Mouse (Mus musculus) CD4-positive, CD25-positive, alpha-beta regulatory T cell, adult 4 months (primary cell): ENCODE measurements around the gene Cpvl. TPM values are rescaled to one million over a fixed set of nuclear protein-coding genes. Genes with fewer than 3 reads are reported as not detected.

Experiments
- ATAC-seq: one replicate; pipeline ENCODE4 v1.8.0; 2017
- polyA plus RNA-seq, 2 experiments: library from polyadenylated mRNA; unstranded; fragments of 100-300 nt; shearing (Covaris generic); gene quantifications; one replicate each; pipeline ENCODE4 v1.2.1; 2017

The Cpvl gene
- polyA plus RNA-seq, 2 experiments from 2014 or later: not detected

DNA sequence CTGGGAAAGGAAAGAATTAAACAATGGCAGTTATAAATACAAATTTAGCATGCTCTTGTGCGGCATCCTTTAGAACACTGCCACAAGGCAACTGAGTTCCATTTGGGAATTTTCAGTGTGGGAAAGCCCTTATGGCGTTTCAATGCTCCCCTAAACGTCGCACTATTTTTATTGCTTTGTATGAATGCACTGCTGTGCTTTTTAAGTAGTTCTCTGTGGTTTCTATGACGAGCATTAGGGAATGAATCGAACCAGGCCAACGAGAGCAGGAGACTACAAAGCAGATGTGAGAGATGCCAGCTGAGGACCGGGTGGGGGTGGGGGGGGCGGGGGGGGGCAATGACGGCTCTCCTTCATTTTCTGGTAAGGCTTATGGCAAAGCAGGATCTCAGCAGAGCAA, 96.8 kb downstream of the Cpvl start:
- ATAC-seq: no peak

DNA sequence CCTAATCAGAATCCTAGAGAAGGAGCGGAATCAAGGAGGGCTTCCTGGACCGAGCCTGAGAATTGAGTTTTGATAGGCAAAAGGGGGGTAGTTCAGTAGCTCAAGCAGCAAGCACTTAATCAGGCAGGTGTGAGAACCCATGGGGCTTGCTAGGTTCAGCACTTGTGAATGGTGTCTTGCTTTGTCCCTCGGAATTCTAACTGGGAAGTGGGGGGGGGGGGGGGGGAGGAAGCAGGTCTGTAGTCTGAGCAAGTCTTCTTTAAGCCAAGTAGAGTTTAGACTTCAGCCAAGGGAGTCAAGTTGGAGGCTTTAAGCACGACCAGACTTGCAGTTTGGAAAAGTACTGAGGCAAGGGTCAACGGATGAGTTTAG, 97.2 kb downstream of the Cpvl start:
- ATAC-seq: no peak

DNA sequence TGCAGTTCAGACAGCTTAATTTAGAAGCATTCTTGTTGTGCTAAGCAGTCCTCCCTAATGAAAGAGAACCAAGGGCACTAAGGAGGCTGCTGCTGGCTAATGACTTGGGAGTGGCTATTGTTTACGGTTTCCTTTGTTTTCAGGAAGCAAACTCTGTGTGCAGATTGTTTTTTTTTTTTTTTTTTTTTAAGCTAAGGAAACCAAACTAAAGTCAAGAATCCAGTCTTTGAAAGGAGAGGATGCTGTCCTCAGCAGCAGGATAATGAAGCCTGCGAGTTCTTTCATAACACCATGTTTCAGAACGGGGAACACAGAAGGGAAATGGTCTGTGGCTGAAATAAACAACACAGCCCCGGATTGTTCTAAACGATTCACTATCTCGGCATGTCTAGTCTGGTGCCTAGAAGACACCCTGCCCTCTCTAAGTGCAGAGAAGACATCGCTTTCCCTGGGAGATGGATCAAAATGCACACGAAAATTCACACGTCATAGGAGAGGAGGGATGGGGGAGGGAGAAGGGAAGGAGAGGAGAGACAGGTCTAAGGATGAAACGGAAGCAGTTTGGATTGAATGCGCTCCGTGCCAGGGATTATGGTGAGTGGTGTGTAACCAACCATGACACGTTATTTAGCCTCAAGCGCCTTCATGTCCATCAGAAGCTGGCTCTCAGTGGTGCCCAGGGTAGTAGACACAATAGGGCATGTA, 97.8 kb downstream of the Cpvl start:
- no peak for ATAC-seq

DNA sequence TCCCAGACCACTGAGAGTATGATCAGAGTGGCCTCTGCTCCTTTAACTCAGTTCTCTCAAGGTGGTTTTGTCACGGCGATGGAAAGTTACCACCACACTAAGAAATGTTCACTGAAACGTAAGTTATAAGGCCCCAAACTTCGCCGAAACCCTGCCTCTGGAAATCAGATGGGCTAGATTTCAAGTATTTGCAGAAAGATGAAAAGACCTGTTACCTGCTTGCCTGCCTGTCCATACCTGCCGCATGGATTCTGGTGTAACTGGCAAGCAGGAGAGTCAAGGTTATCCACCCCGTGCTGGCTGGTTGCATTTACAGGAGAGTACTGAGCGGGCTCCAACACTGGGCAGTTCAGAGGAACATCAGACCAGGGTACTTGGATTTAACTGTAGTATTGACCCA, 98.9 kb downstream of the Cpvl start:
- ATAC-seq: no peak

DNA sequence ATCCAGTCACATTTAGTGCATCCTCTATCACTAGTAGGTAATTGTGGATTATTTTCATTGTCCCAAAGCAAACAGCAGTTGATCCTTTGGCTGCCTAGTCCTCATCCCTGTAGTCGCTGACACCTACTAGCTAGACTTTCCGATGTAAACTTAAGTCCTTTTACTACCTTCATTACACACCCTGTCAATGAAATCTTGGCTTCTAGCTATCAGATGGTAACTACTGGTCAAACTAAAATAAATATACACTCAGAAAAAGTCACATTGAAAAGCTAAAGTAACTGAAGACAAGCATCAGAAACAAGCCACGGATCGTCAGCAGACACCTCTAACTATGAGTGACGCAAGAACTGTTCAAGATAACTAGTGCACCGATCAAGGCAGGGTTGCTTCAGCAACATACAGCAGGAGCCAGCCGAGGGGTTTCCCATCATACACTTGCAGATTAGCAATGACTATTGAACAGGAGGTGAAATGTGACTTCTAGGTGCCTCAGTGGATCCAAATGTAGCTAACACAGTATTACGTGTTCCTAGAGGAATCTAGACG, 103.5 kb downstream of the Cpvl start:
- ATAC-seq: no peak

GRCm38 (mm10) chr6:53871903-53872302, 106.6 kb downstream of the Cpvl start:
- no peak for ATAC-seq

GRCm38 (mm10) chr6:53863011-53863410, 115.5 kb downstream of the Cpvl start:
- no peak for ATAC-seq

DNA sequence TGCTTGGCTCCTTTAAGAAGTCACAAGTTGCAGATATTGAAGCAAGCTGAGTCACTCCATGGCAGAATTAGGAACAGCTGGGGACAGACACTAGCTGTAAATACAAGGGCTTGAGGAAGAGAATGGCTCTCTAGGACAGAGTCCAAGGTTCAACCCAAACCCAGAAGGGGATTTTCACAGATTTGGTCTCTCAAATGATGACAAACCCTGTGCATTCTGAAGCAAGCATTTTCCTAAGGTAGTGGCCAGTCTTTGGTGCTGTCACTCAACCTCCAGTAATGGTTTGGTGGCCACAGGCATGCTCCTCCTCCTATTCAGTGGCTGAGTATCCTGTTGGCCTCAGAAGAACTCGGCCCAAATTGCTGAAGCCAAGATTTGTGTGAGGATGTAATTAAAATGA, 119.4 kb downstream of the Cpvl start:
- ATAC-seq: no peak

DNA sequence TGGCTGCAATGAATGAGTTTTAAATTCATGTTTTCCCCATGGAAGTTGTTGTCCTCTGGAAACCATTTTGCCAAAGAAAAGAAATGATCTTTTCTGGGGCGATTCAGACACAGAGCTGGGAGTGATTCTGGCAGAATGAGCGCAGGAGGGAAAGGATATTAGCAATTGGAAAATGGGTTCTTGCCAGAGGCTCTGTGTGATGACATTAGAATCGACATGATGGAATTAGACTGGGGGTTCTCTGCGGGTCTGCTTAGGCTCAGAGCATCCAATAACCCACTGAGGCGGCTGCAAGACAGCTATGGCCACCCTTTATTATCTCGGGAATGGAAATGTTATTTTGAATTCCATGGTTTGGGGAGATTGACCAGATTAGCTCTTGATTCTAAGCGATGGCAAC, 120.6 kb downstream of the Cpvl start:
- ATAC-seq: no peak

DNA sequence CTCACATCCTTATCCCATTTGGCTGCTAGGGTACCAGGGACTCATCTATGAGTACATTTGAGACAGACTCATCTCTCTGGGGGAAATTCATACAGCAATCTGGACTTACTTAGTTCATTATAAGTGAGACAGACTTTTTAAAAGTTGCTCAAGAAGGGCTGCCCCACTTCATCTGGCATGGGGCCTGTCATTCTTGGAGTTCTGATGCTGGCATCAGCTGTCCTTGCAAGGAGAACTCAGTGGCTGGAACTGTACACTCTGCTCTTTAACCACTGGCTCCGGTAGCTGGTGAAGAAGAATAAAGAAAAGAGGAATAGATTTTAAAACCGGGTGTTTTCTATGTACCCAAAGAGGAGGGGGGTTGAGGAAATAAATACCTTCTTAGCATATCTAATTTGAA, 121.7 kb downstream of the Cpvl start:
- no peak for ATAC-seq

DNA sequence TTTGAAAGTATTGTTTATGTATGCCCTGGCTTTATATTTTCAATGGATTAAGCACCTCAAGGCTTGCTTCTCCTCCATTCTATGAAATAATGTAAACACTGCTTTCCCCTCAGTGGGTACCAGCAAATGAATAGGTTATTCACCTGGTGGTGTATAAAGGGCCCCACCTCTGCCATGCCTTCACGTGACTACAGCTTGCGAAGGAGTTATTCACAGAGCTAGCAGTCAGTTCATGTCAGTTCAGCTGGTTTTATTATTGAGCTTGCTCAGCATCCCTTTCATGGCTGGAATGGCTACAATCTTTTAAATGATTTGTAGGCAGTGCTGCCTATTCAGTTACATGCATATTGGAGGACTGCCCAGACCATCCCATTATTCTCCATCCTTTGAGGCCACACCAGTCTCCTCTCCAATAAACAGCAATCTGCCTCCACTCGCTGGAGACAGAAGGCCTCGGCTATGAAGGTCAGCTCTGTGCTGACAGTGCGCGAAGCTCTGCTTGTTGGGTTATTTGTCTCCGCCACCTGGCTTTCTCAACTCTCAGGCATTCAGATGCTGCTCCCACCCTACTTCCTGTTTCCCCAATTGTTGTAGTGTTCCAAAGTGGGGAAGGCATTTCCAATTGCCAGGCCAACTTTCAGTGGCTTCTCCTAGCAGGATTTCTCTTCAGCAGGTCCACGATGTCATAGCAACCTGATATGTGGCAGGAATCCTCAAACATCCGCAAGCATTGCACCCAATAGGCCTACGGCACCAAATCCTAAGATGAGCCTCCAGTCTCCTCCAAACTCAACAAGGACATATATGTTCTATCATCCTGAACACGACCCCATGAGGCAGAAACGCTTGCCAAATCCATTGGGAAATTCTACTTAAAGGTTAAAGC, 123.3 kb downstream of the Cpvl start:
- ATAC-seq: no peak

DNA sequence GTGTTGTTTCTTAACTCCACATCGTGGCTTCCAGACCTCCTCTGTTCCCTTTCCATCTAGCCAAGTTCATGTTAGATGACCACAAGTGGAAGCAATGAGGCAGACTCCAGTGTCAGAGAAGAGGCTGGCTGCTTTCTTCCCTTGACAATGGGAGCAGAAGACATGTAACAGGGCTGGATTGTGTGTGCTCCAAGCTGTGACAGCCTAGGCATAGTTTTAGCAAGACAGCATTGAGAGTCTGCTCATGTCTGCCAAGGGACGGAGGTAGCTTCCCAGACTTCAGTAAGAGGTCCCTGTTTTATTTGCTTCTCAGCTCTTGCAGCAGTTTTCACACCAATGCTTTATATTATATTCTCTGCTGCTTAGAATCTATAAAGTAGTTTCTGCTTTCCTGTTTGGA, 124.2 kb downstream of the Cpvl start:
- ATAC-seq: no peak

DNA sequence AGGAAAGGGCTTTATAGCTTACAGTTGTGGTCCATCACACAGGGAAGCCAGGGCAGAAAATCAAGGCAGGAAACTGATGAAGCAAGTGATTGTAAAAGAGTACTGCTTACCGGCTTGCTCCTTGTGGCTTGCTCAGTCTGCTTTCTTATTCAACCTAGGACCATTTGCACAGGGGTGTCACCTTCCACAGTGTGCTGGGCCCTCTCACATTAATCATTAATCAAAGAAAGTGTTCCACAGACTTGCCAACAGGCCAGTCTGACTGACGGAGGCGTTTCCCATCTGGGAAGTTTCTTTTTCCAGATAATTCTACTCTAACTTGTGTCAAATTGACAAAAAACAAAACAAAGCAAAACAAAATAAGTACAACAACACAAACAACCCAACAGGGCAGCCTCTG, 124.9 kb downstream of the Cpvl start:
- no peak for ATAC-seq

GRCm38 (mm10) chr6:53844626-53845025, 133.8 kb downstream of the Cpvl start:
- ATAC-seq: no peak

DNA sequence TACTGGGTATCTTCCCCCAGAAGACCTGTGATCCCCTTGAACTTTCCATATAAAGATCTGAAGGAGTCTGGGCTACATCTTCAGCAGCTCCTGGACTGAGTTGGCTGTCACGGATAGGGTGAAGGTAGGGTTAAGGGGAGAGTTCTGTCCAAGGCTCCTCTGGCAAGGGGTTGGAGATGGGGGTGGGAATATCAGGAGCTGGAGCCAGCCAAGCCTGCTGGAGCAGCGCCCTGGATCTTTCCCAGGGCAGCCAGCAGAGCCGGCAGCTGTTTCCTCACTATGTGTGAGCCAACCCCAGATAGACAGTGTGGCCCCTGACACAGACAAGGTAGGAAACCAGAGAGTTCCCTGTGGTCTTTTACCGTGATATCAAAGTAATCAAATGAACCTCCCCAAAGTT, 153.3 kb downstream of the Cpvl start:
- no peak for ATAC-seq

Other genes starting within 250 kb of the Cpvl start
- gene Tril, start 157.8 kb downstream of the Cpvl start, polyA plus RNA-seq: not detected
- 10 to 100 TPM in 1 of 2 experiments, 1 to 10 TPM in 1; 3.1 to 10.5 TPM for gene Chn2, start 60.9 kb upstream of the Cpvl start, polyA plus RNA-seq